Comparison of ENCODE assay signal across 10 mouse cellular contexts in the genomic region with DNA sequence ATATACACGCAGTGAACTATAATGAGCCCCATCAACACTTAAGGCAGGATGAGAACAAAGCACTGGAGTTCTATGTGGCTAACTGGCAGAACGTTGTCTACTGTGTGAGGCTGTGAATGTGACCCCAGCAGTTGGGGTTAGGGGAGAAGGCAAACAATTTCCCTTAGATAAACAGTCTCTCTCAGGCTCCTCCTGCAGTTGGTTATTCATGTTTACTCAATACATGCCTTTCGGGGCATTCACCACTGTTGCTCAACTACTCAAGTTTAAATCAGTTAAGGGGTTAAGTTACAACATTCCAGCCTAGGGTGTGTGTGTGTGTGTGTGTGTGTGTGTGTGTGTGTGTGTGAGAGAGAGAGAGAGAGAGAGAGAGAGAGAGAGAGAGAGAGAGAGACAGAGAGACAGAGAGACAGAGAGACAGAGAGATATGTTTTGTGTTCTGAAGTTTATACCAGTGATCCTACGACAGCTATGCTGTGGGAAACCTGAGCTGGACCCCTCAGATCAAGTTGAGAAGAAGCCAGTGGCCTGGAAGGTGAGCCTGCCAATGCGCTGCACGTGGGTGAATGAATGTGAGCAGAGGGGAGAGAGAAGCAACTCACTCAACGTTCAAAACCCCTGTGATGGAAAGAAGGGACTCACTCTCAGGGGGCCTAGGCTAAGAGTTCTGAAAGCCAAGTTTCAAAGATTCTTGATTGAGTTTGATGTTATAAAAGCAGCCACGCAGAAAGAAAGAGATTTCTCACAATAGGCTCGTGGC.
DNase-seq lines count a peak whose midpoint lies in the region; ATAC-seq and TF ChIP-seq lines count a peak whose summit lies in the region.
"Had no signal": no experiment of that assay in that cellular context is flagged by ENCODE, and none has a peak within 500 bp of the region (broad histone marks: within the 10 kb centered on the region; RNA-seq: fewer than 3 reads in every experiment).

No protein-coding gene starts in this region.

- no peak overlapping the region for H3K4me2 ChIP-seq in limb, embryonic 15.5 days
- no peak overlapping the region for H3K4me2 ChIP-seq in embryonic facial prominence, embryonic 15.5 days (replicated peaks)
- H3K4me2 ChIP-seq in liver, postnatal 0 days (ENCODE audit: low read depth, low read length) = peak overlapping the region; percentile 33
- H3K4me2 ChIP-seq in stomach, embryonic 16.5 days (ENCODE audit: low read depth, low read length) = peak overlapping the region; percentile 43
- H3K4me2 ChIP-seq: heart, embryonic 15.5 days had no signal

- peak overlapping the region; percentile 57; the same call in 1 of the 2 replicates for H3K27ac ChIP-seq in limb, embryonic 15.5 days
- no peak overlapping the region for H3K27ac ChIP-seq in limb, embryonic 10.5 days
- H3K27ac ChIP-seq in embryonic facial prominence, embryonic 15.5 days (replicated peaks) = peak overlapping the region; percentile 59
- peak overlapping the region; percentile 79 for H3K27ac ChIP-seq in liver, postnatal 0 days (ENCODE audit: low read depth)
- H3K27ac ChIP-seq in stomach, embryonic 16.5 days (ENCODE audit: low read length) = peak overlapping the region; percentile 87
- H3K27ac ChIP-seq in left cerebral cortex, adult 2 months = no peak overlapping the region

- no peak for ATAC-seq in limb, embryonic 15.5 days (ENCODE audit: insufficient number of reproducible peaks, low FRiP score, low TSS enrichment, low read depth)
- ATAC-seq in embryonic facial prominence, embryonic 15.5 days (ENCODE audit: insufficient number of reproducible peaks, low FRiP score, low TSS enrichment, low read depth) = no peak
- peak; percentile 86 for ATAC-seq in liver, postnatal 0 days
- ATAC-seq in stomach, embryonic 16.5 days (ENCODE audit: insufficient read depth, low FRiP score) = peak; percentile 83
- no peak for ATAC-seq in cerebellum, adult (ENCODE audit: insufficient number of reproducible peaks, low FRiP score, low TSS enrichment)

- no peaks in the 10 kb centered on the region for H3K27me3 ChIP-seq in limb, embryonic 15.5 days
- no peaks in the 10 kb centered on the region for H3K27me3 ChIP-seq in limb, embryonic 10.5 days (ENCODE audit: low read depth, poor library complexity, severe bottlenecking)
- no peaks in the 10 kb centered on the region for H3K27me3 ChIP-seq in embryonic facial prominence, embryonic 15.5 days
- H3K27me3 ChIP-seq in liver, postnatal 0 days (ENCODE audit: insufficient read depth, low read length) = no peaks in the 10 kb centered on the region
- H3K27me3 ChIP-seq in stomach, embryonic 16.5 days (ENCODE audit: control insufficient read depth, insufficient read depth, low read length) = no peaks in the 10 kb centered on the region
- H3K27me3 ChIP-seq: heart, embryonic 15.5 days had no signal

- no peaks in the 10 kb centered on the region for H3K9me3 ChIP-seq in limb, embryonic 15.5 days
- no peaks in the 10 kb centered on the region for H3K9me3 ChIP-seq in limb, embryonic 10.5 days (replicated peaks)
- no peaks in the 10 kb centered on the region for H3K9me3 ChIP-seq in embryonic facial prominence, embryonic 15.5 days (replicated peaks)
- H3K9me3 ChIP-seq in liver, postnatal 0 days (ENCODE audit: low read length) = no peaks in the 10 kb centered on the region
- no peaks in the 10 kb centered on the region for H3K9me3 ChIP-seq in stomach, embryonic 16.5 days (replicated peaks; ENCODE audit: control insufficient read depth, low read length)
- H3K9me3 ChIP-seq: heart, embryonic 15.5 days had no signal

- intact Hi-C loops in left cerebral cortex, adult 2 months (cut with DNase I) = loop anchor here (10.0 kb wide), 1 partner anchor 113 kb away; a partner anchor contains a TSS

- H3K4me1 ChIP-seq in limb, embryonic 15.5 days = peaks cover 44% of the 10 kb centered on the region
- H3K4me1 ChIP-seq in limb, embryonic 10.5 days = peaks cover 9% of the 10 kb centered on the region
- peaks cover 53% of the 10 kb centered on the region for H3K4me1 ChIP-seq in embryonic facial prominence, embryonic 15.5 days
- H3K4me1 ChIP-seq in liver, postnatal 0 days (ENCODE audit: insufficient read depth) = peaks cover 39% of the 10 kb centered on the region
- H3K4me1 ChIP-seq in stomach, embryonic 16.5 days (ENCODE audit: control insufficient read depth, insufficient read depth, low read length) = peaks cover 50% of the 10 kb centered on the region

- H3K4me3 ChIP-seq in limb, embryonic 15.5 days = no peak overlapping the region
- no peak overlapping the region for H3K4me3 ChIP-seq in limb, embryonic 10.5 days
- H3K4me3 ChIP-seq in embryonic facial prominence, embryonic 15.5 days (replicated peaks) = no peak overlapping the region
- H3K4me3 ChIP-seq in liver, postnatal 0 days (ENCODE audit: low read depth, low read length) = no peak overlapping the region
- H3K4me3 ChIP-seq in stomach, embryonic 16.5 days (replicated peaks; ENCODE audit: low read length) = no peak overlapping the region
- H3K4me3 ChIP-seq in left cerebral cortex, adult 2 months = no peak overlapping the region
- H3K4me3 ChIP-seq: heart, embryonic 15.5 days had no signal

- DNase-seq in limb, embryonic 10.5 days (ENCODE audit: low spot score) = no peak
- peak; percentile 36 for DNase-seq in liver, postnatal 0 days
- DNase-seq in left cerebral cortex, adult 2 months (ENCODE audit: extremely low spot score in 1 of 2, low spot score in 2 of 2) = no peak
- DNase-seq in gastrocnemius, adult 18-20 months (ENCODE audit: low spot score) = no peak
- DNase-seq: layer of hippocampus, adult 9-11 months had no signal

- WGBS in limb, embryonic 15.5 days = 50% methylated on average over 9 of the region's 9 CpGs
- 70% methylated on average over 9 of the region's 9 CpGs for WGBS in limb, embryonic 10.5 days
- WGBS in embryonic facial prominence, embryonic 15.5 days = 29% methylated on average over 9 of the region's 9 CpGs
- WGBS in liver, postnatal 0 days (ENCODE audit: insufficient replicate concordance) = 41% methylated on average over 9 of the region's 9 CpGs
- WGBS in stomach, embryonic 16.5 days = 18% methylated on average over 9 of the region's 9 CpGs

- peak; percentile 80 for TF ChIP-seq EP300 in liver, postnatal 0 days (IDR thresholded peaks at IDR 0.05; ENCODE audit: low read depth)

- TF ChIP-seq CTCF in liver, postnatal 0 days (IDR thresholded peaks at IDR 0.05; ENCODE audit: low read depth) = no peak
- TF ChIP-seq CTCF in left cerebral cortex, adult 2 months (IDR thresholded peaks at IDR 0.05) = no peak

- no peaks in the 10 kb centered on the region for H3K36me3 ChIP-seq in limb, embryonic 15.5 days
- H3K36me3 ChIP-seq in limb, embryonic 10.5 days = peaks cover 20% of the 10 kb centered on the region
- H3K36me3 ChIP-seq in embryonic facial prominence, embryonic 15.5 days = no peaks in the 10 kb centered on the region
- H3K36me3 ChIP-seq in liver, postnatal 0 days (replicated peaks; ENCODE audit: insufficient read depth, low read length) = 0 out of 2 replicates have a peak, but pooled peaks cover 2% of the 10 kb centered on the region
- H3K36me3 ChIP-seq in stomach, embryonic 16.5 days (ENCODE audit: control insufficient read depth, insufficient read depth, low read length) = no peaks in the 10 kb centered on the region
- H3K36me3 ChIP-seq: heart, embryonic 15.5 days had no signal

- no peak overlapping the region for H3K9ac ChIP-seq in limb, embryonic 15.5 days
- no peak overlapping the region for H3K9ac ChIP-seq in embryonic facial prominence, embryonic 15.5 days
- H3K9ac ChIP-seq in liver, postnatal 0 days (replicated peaks) = no peak overlapping the region
- H3K9ac ChIP-seq in stomach, embryonic 16.5 days (ENCODE audit: low read length) = peak overlapping the region; percentile 59
- H3K9ac ChIP-seq: heart, embryonic 15.5 days had no signal

Comparison
In these comparisons a context has a peak if more than half of its experiments do, and no peak if none do; other contexts are left out.
1. H3K27ac ChIP-seq: peak in limb, embryonic 15.5 days (single experiment), embryonic facial prominence, embryonic 15.5 days (single experiment), liver, postnatal 0 days (single experiment) and stomach, embryonic 16.5 days (single experiment); none in limb, embryonic 10.5 days (single experiment) and left cerebral cortex, adult 2 months (single experiment).
2. ATAC-seq: peak in liver, postnatal 0 days (single experiment) and stomach, embryonic 16.5 days (single experiment); none in limb, embryonic 15.5 days (single experiment), embryonic facial prominence, embryonic 15.5 days (single experiment) and cerebellum, adult (single experiment).
3. H3K4me2 ChIP-seq: peak in liver, postnatal 0 days (single experiment) and stomach, embryonic 16.5 days (single experiment); none in limb, embryonic 15.5 days (single experiment) and embryonic facial prominence, embryonic 15.5 days (single experiment).